Mouse (Mus musculus) ES-E14 (cell line): ENCODE results near the gene Rbm3. TPM values are rescaled to one million over a fixed set of nuclear protein-coding genes. Genes with fewer than 3 reads are reported as not detected.

Experiments
- DNase-seq: peaks from one replicate; pipeline ENCODE4 v3.0.0-alpha.2; 2013; ENCODE audit warnings: low read depth, low spot score
- H3K27ac ChIP-seq: 2 replicates; pipeline ENCODE4 v1.5.1; 2012; ENCODE audit warnings: low read depth, mild to moderate bottlenecking, low read length, moderate library complexity, mixed read lengths; ENCODE audit not compliant: poor library complexity, insufficient read depth, severe bottlenecking
- H3K36me3 ChIP-seq: 2 replicates; pipeline ENCODE4 v1.6.1; 2012; ENCODE audit warnings: mild to moderate bottlenecking, low read length, moderate library complexity, mixed read lengths; ENCODE audit not compliant: control insufficient read depth, poor library complexity, insufficient read depth, severe bottlenecking
- H3K4me1 ChIP-seq, 2 experiments: fragments of 150-350 bp in 1 of 2; sonication (generic) in 1 of 2; 2 replicates each; pipeline ENCODE4 v1.6.1; 2012; ENCODE audit warnings: low read length in 2 of 2, mild to moderate bottlenecking in 1 of 2, mixed read lengths in 1 of 2; ENCODE audit not compliant: control insufficient read depth in 2 of 2, insufficient read depth in 2 of 2, poor library complexity in 1 of 2
- H3K4me3 ChIP-seq, 2 experiments: fragments of 150-350 bp in 1 of 2; sonication (generic) in 1 of 2; 2 replicates each; pipeline ENCODE4 v1.5.1; 2012; ENCODE audit warnings: low read length in 2 of 2, low read depth in 1 of 2, mild to moderate bottlenecking in 1 of 2, mixed read lengths in 1 of 2; ENCODE audit not compliant: insufficient read depth in 1 of 2, poor library complexity in 1 of 2, severe bottlenecking in 1 of 2
- H3K9ac ChIP-seq: 2 replicates; pipeline ENCODE4 v1.6.1; 2012; ENCODE audit warnings: low read depth, mild to moderate bottlenecking, low read length, mixed read lengths; ENCODE audit not compliant: poor library complexity, insufficient read depth, severe bottlenecking
- H3K9me3 ChIP-seq: fragments of 150-350 bp; sonication (generic); 2 replicates; pipeline ENCODE4 v1.6.1; 2012; ENCODE audit warnings: low read depth, mild to moderate bottlenecking, low read length; ENCODE audit not compliant: control insufficient read depth, insufficient read depth
- CHD2 ChIP-seq: IDR thresholded peaks from 2 replicates; pipeline ENCODE4 v1.6.1; 2014; ENCODE audit warnings: mild to moderate bottlenecking, low read depth, low read length, inconsistent platforms
- HCFC1 ChIP-seq: IDR thresholded peaks from 2 replicates; pipeline ENCODE4 v1.6.1; 2012; ENCODE audit warnings: low read length, inconsistent platforms, borderline replicate concordance; ENCODE audit not compliant: insufficient read depth
- MAFK ChIP-seq: IDR thresholded peaks from 2 replicates; pipeline ENCODE4 v1.6.1; 2014; ENCODE audit warnings: mild to moderate bottlenecking, low read depth, low read length, inconsistent platforms; ENCODE audit not compliant: insufficient read depth
- ZC3H11A ChIP-seq: IDR thresholded peaks from 2 replicates; pipeline ENCODE4 v1.6.1; 2012; ENCODE audit warnings: low read depth, mild to moderate bottlenecking, inconsistent platforms, low read length, borderline replicate concordance
- ZNF384 ChIP-seq: IDR thresholded peaks from 2 replicates; pipeline ENCODE4 v1.6.1; 2012; ENCODE audit warnings: low read depth, low read length, inconsistent platforms
- in situ Hi-C, 2 experiments: fragments of 600-800 bp; cut with MboI; formaldehyde crosslinking; loops; one replicate each; pipeline ENCODE4 v1.15.1; 2025; ENCODE audit warnings: low sequenced_read_pairs in 2 of 2, inconsistent platforms in 1 of 2; ENCODE audit not compliant: unreplicated experiment in 2 of 2
- total RNA-seq: library from RNA; depleted of rRNA; stranded (reverse); fragments of 300-350 nt; gene quantifications from 2 replicates; pipeline ENCODE4 v1.2.3, GENCODE M21; 2012; rRNA removed

Rbm3 gene
- total RNA-seq: 312 and 423 TPM in 2 replicates

DNA sequence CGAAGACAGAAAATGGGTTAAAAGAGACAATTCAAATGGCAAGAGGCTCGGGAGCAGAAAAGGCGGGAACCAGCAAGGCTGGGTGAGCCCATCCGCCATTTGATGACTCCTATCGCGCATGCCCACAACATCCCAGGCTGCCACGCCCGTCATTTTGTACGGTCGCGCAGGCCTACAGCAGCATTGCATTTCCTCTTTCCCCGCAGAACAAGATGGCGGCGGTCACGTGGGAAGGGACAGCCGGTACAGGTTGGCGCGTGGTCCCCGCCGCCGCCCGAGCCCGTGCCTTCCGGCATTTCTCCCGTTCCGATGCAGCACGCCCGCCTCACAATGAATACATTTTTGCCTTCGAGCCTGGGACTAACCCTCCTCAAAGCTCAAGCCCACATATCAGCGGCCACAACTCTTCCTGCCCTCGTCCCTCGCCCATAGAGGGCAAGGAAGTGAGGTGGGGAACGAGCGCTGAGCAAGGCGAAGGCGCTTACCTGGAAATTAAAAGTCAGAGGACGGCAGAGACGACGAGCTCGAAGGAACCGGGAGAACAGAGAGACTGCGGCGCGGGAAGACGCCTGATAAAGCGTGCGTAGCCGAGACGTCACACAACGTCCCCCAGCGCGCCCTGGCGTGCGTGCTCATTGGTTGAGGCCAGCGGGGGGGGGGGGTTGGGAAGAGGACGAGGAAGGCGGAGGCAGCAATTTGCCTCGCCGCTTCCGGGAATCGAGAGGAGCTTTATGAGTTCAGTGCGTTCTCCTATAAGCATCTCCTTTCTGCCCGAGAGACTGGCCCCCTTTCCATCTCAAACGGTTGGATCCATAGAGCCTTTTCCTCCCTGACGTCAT, at the start of gene Rbm3:
TSS of gene Rbm3 (minus strand) at position 728 of the 839 bp plus-strand sequence.
- in situ Hi-C loops: no loop called here
- Histone ChIP-seq H3K9ac (peak within 1 kb of the TSS; percentile 100), H3K4me1 (peaks cover 0 to 2% of the 10 kb centered on the region in 2 experiments; a peak in 1 of 4 replicates), H3K27ac (peak within 1 kb of the TSS; percentile 99), H3K4me3 (peak within 1 kb of the TSS; percentile 75 to 93), H3K9me3 (no peaks in the 10 kb centered on the region), H3K36me3 (peaks cover 36% of the 10 kb centered on the region)
- TF ChIP-seq ZNF384: no peak
- no peak for TF ChIP-seq MAFK
- TF ChIP-seq CHD2: no peak
- peak; percentile 57; the same call in 1 of the 2 replicates for TF ChIP-seq HCFC1
- no peak for TF ChIP-seq ZC3H11A
- DNase-seq: peak; percentile 58

DNA sequence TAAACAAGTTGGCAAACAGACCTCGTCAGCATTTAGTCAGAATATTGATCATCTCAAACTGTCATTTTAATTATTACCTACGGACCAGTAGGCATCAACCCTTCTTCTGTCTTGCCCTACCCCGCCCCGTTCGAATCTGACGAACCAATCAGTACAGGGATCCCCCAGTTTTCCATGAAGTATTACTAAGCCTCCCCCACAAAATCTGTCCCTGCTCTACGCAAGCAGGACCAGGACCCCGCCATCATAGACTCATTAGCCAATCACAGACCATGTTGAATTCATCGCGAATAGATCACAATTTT, 47.7 kb upstream of the Rbm3 start, which contains the start of gene Ebp:
TSS of gene Ebp (minus strand) at position 94 of the 305 bp plus-strand sequence.
- TF ChIP-seq CHD2: no peak
- TF ChIP-seq ZNF384: no peak
- no peak for TF ChIP-seq HCFC1
- no peak for TF ChIP-seq MAFK
- no peak for TF ChIP-seq ZC3H11A
- H3K4me3 ChIP-seq: peak within 1 kb of the TSS; percentile 86 to 92
- peaks cover 5% of the 10 kb centered on the region; the same call in 1 of the 2 replicates for H3K36me3 ChIP-seq
- peak within 1 kb of the TSS; percentile 77 for H3K9ac ChIP-seq
- no peak for DNase-seq
- H3K4me1 ChIP-seq: peaks cover 0 to 2% of the 10 kb centered on the region in 2 experiments; a peak in 1 of 4 replicates
- H3K27ac ChIP-seq: peak within 1 kb of the TSS; percentile 70; the same call in 1 of the 2 replicates
- no peaks in the 10 kb centered on the region for H3K9me3 ChIP-seq
- in situ Hi-C loops: no loop called here

DNA sequence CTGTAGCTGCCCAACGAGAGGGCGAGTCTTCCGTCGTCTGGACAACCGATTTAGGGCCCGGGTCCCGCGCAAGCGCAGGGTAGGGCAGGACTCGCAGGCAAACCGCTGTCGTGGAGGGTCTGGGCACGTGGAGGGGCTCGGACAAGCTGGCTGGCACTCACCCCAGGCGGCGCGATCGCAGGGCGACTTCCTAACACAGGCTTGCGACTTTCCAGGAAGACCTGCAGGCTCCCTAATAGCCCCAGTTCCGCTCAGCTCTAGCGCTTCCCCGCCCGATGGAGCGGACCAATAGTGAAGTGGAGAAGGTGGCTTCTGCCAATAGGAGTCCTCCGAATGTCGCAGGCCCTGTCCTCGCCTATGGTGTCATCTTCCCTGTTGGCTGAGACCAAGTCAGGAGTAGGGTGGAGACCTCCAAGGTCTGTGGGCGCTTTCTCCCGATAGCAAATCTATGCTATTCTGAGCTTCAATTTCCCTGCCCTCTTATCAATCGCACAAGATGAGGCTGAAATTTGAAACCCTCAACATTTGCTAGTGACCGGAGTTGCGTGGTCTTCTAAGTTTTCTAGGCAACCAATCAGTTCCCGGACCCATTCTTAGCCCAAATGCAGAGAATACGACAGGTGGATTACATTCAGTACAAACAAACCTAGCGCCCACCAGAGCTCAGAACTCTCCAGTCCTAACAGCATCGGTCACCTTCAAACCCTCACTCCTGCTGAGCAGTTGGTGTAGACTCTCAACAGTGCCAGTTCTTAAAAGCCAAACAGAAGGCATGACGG, 47.1 kb upstream of the Rbm3 start:
- DNase-seq: peak; percentile 66
- in situ Hi-C loops: no loop called here
- Histone ChIP-seq H3K36me3 (peaks cover 2% of the 10 kb centered on the region; the same call in 1 of the 2 replicates), H3K27ac (peak overlapping the region; percentile 70; the same call in 1 of the 2 replicates), H3K4me1 (peaks cover 0 to 2% of the 10 kb centered on the region in 2 experiments; a peak in 1 of 4 replicates), H3K9ac (peak overlapping the region; percentile 77), H3K9me3 (no peaks in the 10 kb centered on the region), H3K4me3 (peak overlapping the region; percentile 86 to 92)
- no peak for TF ChIP-seq ZNF384
- no peak for TF ChIP-seq CHD2
- TF ChIP-seq MAFK: no peak
- TF ChIP-seq ZC3H11A: no peak
- TF ChIP-seq HCFC1: no peak

- in situ Hi-C loops: no loop called here
Measured at GRCm38 (mm10) chrX:8192126-8192639, 46.5 kb upstream of the Rbm3 start.

More at GRCm38 (mm10) chrX:8192126-8192639, 46.5 kb upstream of the Rbm3 start:
- TF ChIP-seq ZC3H11A (no peak), MAFK (no peak), HCFC1 (no peak), CHD2 (no peak), ZNF384 (no peak)
- peak overlapping the region; percentile 86 to 92 for H3K4me3 ChIP-seq
- peaks cover 0 to 2% of the 10 kb centered on the region in 2 experiments; a peak in 1 of 4 replicates for H3K4me1 ChIP-seq
- DNase-seq: no peak
- H3K9ac ChIP-seq: peak overlapping the region; percentile 77
- H3K9me3 ChIP-seq: no peaks in the 10 kb centered on the region
- H3K27ac ChIP-seq: no peak overlapping the region; the same call in 1 of the 2 replicates
- H3K36me3 ChIP-seq: no peaks in the 10 kb centered on the region
